Mouse (Mus musculus) erythroblast, embryonic 14.5 days (primary cell): ENCODE results near the gene Pum2.

ENCODE experiments used
- GATA1 ChIP-seq: IDR thresholded peaks from 2 replicates; pipeline ENCODE4 v1.6.1; 2012; ENCODE audit warnings: low read length, inconsistent platforms, mixed read lengths
- TAL1 ChIP-seq: IDR thresholded peaks from 3 replicates; pipeline ENCODE4 v1.6.1; 2012; ENCODE audit warnings: low read length, inconsistent platforms, mixed read lengths

GRCm38 (mm10) chr12:8634306-8634705 lies 39.6 kb upstream of the Pum2 start:
- no peak for TF ChIP-seq GATA1
- TF ChIP-seq TAL1 = no peak
